Mouse (Mus musculus): ENCODE data around the gene Ap4m1. TPM values are rescaled to one million over a fixed set of nuclear protein-coding genes. Genes with fewer than 3 reads are reported as not detected.

The Ap4m1 gene
- polyA plus RNA-seq, 1 experiment: 18.3 TPM

DNA sequence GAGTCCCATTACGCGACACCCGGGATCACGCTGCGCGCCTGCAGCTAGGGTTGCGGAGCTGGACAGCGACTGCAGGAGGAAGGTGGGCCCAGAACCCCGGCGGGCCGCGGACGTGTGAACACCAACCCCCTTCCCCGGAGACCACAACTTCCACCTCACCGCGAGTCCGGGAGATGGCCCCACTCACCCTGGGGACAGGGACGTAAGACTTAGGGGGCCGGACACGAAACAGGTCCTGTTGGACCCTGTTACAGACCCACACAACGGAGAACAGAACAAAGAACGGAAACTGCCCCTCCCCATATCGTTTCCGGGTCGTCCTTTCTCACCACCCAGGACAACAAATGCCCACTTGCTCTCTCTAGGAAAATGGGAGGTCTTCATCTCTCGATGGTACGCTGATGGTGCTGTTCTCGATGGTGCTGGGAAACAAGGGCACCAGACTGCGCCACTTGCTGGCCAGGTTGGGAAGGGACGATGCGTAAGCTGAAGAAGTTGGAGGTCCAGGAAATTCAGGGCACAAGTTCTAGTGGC is 16.3 kb upstream of the Ap4m1 start, which contains the start of gene Zfp113:
Gene Zfp113, minus strand, starts transcription at position 302 of the 534 bp plus-strand sequence.
- Histone ChIP-seq H3K27me3 (ENCODE audit: control insufficient read depth, insufficient read depth, low read length) (no peaks in the 10 kb centered on the region), H3K4me1 (ENCODE audit: control insufficient read depth, insufficient read depth, insufficient read length, low read length) (no peaks in the 10 kb centered on the region), H3K36me3 (ENCODE audit: control insufficient read depth, insufficient read depth, low read length) (peaks cover 16% of the 10 kb centered on the region), H3K4me3 (ENCODE audit: low read depth, low read length) (peak within 1 kb of the TSS; percentile 92), H3K27ac (ENCODE audit: insufficient read depth, low read depth, low read length) (peak within 1 kb of the TSS; percentile 58)
- TF ChIP-seq POLR2A (IDR thresholded peaks at IDR 0.05; ENCODE audit: low read depth, low read length) (peak; percentile 69), CTCF (IDR thresholded peaks at IDR 0.05; ENCODE audit: extremely low read depth, insufficient read length, insufficient replicate concordance, low read depth, low read length) (peak; percentile 84; the same call in 1 of the 2 replicates)
- under 1% methylated on average over 31 of the region's 31 CpGs for WGBS

GRCm38 (mm10) chr5:138160224-138160762 is 11.5 kb upstream of the Ap4m1 start:
- Histone ChIP-seq H3K4me1 (ENCODE audit: control insufficient read depth, insufficient read depth, insufficient read length, low read length) (no peaks in the 10 kb centered on the region), H3K36me3 (ENCODE audit: control insufficient read depth, insufficient read depth, low read length) (peaks cover 22% of the 10 kb centered on the region), H3K4me3 (ENCODE audit: low read depth, low read length) (no peak overlapping the region), H3K27ac (ENCODE audit: insufficient read depth, low read depth, low read length) (no peak overlapping the region), H3K27me3 (ENCODE audit: control insufficient read depth, insufficient read depth, low read length) (no peaks in the 10 kb centered on the region)
- WGBS: 52% methylated on average over 7 of the region's 7 CpGs
- TF ChIP-seq CTCF (IDR thresholded peaks at IDR 0.05; ENCODE audit: extremely low read depth, insufficient read length, insufficient replicate concordance, low read depth, low read length): no peak
- TF ChIP-seq POLR2A (IDR thresholded peaks at IDR 0.05; ENCODE audit: low read depth, low read length): no peak

GRCm38 (mm10) chr5:138160842-138161665 is 10.7 kb upstream of the Ap4m1 start, which contains the start of gene Cops6:
Gene Cops6, plus strand, starts transcription at chr5:138161071.
- H3K4me1 ChIP-seq (ENCODE audit: control insufficient read depth, insufficient read depth, insufficient read length, low read length): no peaks in the 10 kb centered on the region
- H3K36me3 ChIP-seq (ENCODE audit: control insufficient read depth, insufficient read depth, low read length): peaks cover 30% of the 10 kb centered on the region
- WGBS: under 1% methylated on average over 42 of the region's 42 CpGs
- TF ChIP-seq CTCF (IDR thresholded peaks at IDR 0.05; ENCODE audit: extremely low read depth, insufficient read length, insufficient replicate concordance, low read depth, low read length): no peak
- peak; percentile 57; the same call in 1 of the 2 replicates for TF ChIP-seq POLR2A (IDR thresholded peaks at IDR 0.05; ENCODE audit: low read depth, low read length)
- no peaks in the 10 kb centered on the region for H3K27me3 ChIP-seq (ENCODE audit: control insufficient read depth, insufficient read depth, low read length)
- H3K27ac ChIP-seq (ENCODE audit: insufficient read depth, low read depth, low read length): no peak within 1 kb of the TSS
- peak within 1 kb of the TSS; percentile 79 for H3K4me3 ChIP-seq (ENCODE audit: low read depth, low read length)

GRCm38 (mm10) chr5:138163046-138163445 is 8.8 kb upstream of the Ap4m1 start:
- Histone ChIP-seq H3K4me1 (ENCODE audit: control insufficient read depth, insufficient read depth, insufficient read length, low read length) (no peaks in the 10 kb centered on the region), H3K27me3 (ENCODE audit: control insufficient read depth, insufficient read depth, low read length) (no peaks in the 10 kb centered on the region), H3K4me3 (ENCODE audit: low read depth, low read length) (no peak overlapping the region), H3K36me3 (ENCODE audit: control insufficient read depth, insufficient read depth, low read length) (peaks cover 47% of the 10 kb centered on the region), H3K27ac (ENCODE audit: insufficient read depth, low read depth, low read length) (no peak overlapping the region)
- TF ChIP-seq POLR2A (IDR thresholded peaks at IDR 0.05; ENCODE audit: low read depth, low read length): no peak
- no peak for TF ChIP-seq CTCF (IDR thresholded peaks at IDR 0.05; ENCODE audit: extremely low read depth, insufficient read length, insufficient replicate concordance, low read depth, low read length)
- 69% methylated on average over 6 of the region's 6 CpGs for WGBS

DNA sequence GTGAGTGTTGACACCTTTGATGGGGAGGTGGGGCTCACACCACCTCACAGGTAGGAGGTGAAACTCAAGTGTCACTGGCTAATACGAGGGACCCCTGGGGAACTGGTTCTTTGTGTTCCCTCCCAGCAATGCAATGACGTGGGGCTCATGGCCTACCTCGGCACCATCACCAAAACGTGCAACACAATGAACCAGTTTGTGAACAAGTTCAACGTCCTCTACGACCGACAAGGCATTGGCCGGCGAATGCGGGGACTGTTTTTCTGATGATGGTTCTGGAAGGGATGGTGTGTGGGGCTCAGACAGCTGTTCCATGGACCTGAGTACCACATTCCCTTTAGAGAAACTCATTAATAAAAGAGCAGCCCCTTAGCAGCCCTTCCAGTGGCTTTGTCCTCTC is 8.2 kb upstream of the Ap4m1 start:
- WGBS: 68% methylated on average over 10 of the region's 10 CpGs
- TF ChIP-seq CTCF (IDR thresholded peaks at IDR 0.05; ENCODE audit: extremely low read depth, insufficient read length, insufficient replicate concordance, low read depth, low read length) (no peak), POLR2A (IDR thresholded peaks at IDR 0.05; ENCODE audit: low read depth, low read length) (no peak)

DNA sequence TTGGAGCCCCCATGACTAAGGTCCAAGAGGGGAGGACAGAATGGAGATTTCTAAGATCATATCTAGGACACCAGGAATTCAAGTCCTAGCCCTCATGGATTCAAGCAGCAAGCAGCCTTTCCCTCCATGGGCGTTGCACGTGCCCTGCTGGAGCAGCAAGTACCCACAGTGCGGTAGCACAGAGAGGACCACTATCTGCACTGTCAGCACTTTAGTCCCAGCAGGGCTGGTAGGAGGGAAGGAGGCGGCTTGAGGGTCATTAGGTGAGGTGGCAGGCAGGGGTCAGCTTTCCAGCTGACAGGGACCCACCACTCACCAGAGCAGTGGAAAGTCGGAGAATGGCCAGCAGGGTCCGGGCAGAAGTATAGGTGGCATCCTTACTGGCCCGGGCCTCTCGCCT is 6.2 kb upstream of the Ap4m1 start:
- no peak overlapping the region for H3K4me3 ChIP-seq (ENCODE audit: low read depth, low read length)
- H3K27ac ChIP-seq (ENCODE audit: insufficient read depth, low read depth, low read length): no peak overlapping the region
- peaks cover 52% of the 10 kb centered on the region for H3K36me3 ChIP-seq (ENCODE audit: control insufficient read depth, insufficient read depth, low read length)
- no peaks in the 10 kb centered on the region for H3K27me3 ChIP-seq (ENCODE audit: control insufficient read depth, insufficient read depth, low read length)
- 86% methylated on average over 8 of the region's 8 CpGs for WGBS
- H3K4me1 ChIP-seq (ENCODE audit: control insufficient read depth, insufficient read depth, insufficient read length, low read length): no peaks in the 10 kb centered on the region
- TF ChIP-seq CTCF (IDR thresholded peaks at IDR 0.05; ENCODE audit: extremely low read depth, insufficient read length, insufficient replicate concordance, low read depth, low read length) (no peak), POLR2A (IDR thresholded peaks at IDR 0.05; ENCODE audit: low read depth, low read length) (no peak)

More for the DNA sequence above, 8.2 kb upstream of the Ap4m1 start:
- Histone ChIP-seq H3K27me3 (ENCODE audit: control insufficient read depth, insufficient read depth, low read length) (no peaks in the 10 kb centered on the region), H3K4me3 (ENCODE audit: low read depth, low read length) (no peak overlapping the region), H3K4me1 (ENCODE audit: control insufficient read depth, insufficient read depth, insufficient read length, low read length) (no peaks in the 10 kb centered on the region), H3K36me3 (ENCODE audit: control insufficient read depth, insufficient read depth, low read length) (peaks cover 51% of the 10 kb centered on the region), H3K27ac (ENCODE audit: insufficient read depth, low read depth, low read length) (no peak overlapping the region)
